Mouse (Mus musculus): ENCODE data around the gene Ehmt2. TPM values are rescaled to one million over a fixed set of nuclear protein-coding genes. Genes with fewer than 3 reads are reported as not detected.
"Not testable (repeated sequence)": the region's sequence is repeated elsewhere in the genome, so short reads cannot be mapped to it uniquely, and the experiment has no call there.

The Ehmt2 gene
- polyA plus RNA-seq, 1 experiment = 104 TPM

DNA sequence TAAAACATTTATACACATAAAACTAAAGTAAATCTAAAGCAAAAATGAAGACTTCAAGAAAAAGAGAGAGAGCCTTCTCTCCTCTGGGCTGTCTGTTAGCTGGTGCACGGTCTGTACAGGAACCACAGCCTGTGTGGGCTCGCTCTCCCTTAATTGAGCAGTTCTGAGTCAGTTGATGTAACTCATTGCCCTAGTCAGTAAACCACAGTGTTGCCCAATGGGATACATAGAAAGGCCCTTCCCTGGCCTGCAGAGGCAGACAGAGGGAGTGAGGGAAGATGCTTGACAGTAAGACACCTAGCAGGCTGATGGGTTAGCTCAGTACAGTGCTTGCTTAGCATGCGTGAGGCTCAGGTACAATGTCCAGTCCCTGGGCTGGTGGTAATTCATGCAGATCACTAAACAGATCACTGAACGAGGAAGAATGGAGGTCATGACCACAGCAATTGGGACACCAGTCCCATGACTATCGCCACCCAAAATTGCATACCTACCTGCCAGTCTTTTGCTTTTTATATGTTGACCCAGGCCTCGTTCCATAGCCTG lies 39.8 kb downstream of the Ehmt2 start:
- 42% methylated on average over 6 of the region's 6 CpGs for WGBS
- Histone ChIP-seq H3K27ac (ENCODE audit: control insufficient read depth, insufficient read depth, low read depth, low read length, poor library complexity) (peak overlapping the region; percentile 69; the same call in 1 of the 2 replicates), H3K4me3 (replicated peaks; ENCODE audit: control insufficient read depth, low read depth, low read length) (no peak overlapping the region), H3K4me1 (ENCODE audit: control insufficient read depth, insufficient read depth, low read length) (peaks cover 11% of the 10 kb centered on the region; the same call in 1 of the 2 replicates)
- no peak for TF ChIP-seq CTCF (IDR thresholded peaks at IDR 0.05; ENCODE audit: control insufficient read depth, insufficient read depth, low read length)
- TF ChIP-seq POLR2A (IDR thresholded peaks at IDR 0.05; ENCODE audit: borderline replicate concordance, control insufficient read depth, low read depth, low read length) = no peak

GRCm38 (mm10) chr17:34941344-34942041 lies 43.2 kb downstream of the Ehmt2 start:
- H3K4me3 ChIP-seq (replicated peaks; ENCODE audit: control insufficient read depth, low read depth, low read length) = no peak overlapping the region
- peaks cover 5% of the 10 kb centered on the region; the same call in 1 of the 2 replicates for H3K4me1 ChIP-seq (ENCODE audit: control insufficient read depth, insufficient read depth, low read length)
- WGBS = 56% methylated on average over 15 of the region's 15 CpGs
- TF ChIP-seq CTCF (IDR thresholded peaks at IDR 0.05; ENCODE audit: control insufficient read depth, insufficient read depth, low read length) (no peak), POLR2A (IDR thresholded peaks at IDR 0.05; ENCODE audit: borderline replicate concordance, control insufficient read depth, low read depth, low read length) (no peak)
- no peak overlapping the region for H3K27ac ChIP-seq (ENCODE audit: control insufficient read depth, insufficient read depth, low read depth, low read length, poor library complexity)

GRCm38 (mm10) chr17:34943128-34943815 lies 45.0 kb downstream of the Ehmt2 start:
- TF ChIP-seq CTCF (IDR thresholded peaks at IDR 0.05; ENCODE audit: control insufficient read depth, insufficient read depth, low read length) = no peak
- no peak for TF ChIP-seq POLR2A (IDR thresholded peaks at IDR 0.05; ENCODE audit: borderline replicate concordance, control insufficient read depth, low read depth, low read length)
- no peak overlapping the region for H3K27ac ChIP-seq (ENCODE audit: control insufficient read depth, insufficient read depth, low read depth, low read length, poor library complexity)
- peaks cover 2% of the 10 kb centered on the region; the same call in 1 of the 2 replicates for H3K4me1 ChIP-seq (ENCODE audit: control insufficient read depth, insufficient read depth, low read length)
- 84% methylated on average over 4 of the region's 4 CpGs for WGBS
- no peak overlapping the region for H3K4me3 ChIP-seq (replicated peaks; ENCODE audit: control insufficient read depth, low read depth, low read length)

- Histone ChIP-seq H3K27ac (ENCODE audit: control insufficient read depth, insufficient read depth, low read depth, low read length, poor library complexity) (no peak overlapping the region), H3K4me1 (ENCODE audit: control insufficient read depth, insufficient read depth, low read length) (no peaks in the 10 kb centered on the region; the same call in 1 of the 2 replicates), H3K4me3 (replicated peaks; ENCODE audit: control insufficient read depth, low read depth, low read length) (no peak overlapping the region)
- no peak for TF ChIP-seq CTCF (IDR thresholded peaks at IDR 0.05; ENCODE audit: control insufficient read depth, insufficient read depth, low read length)
- no peak for TF ChIP-seq POLR2A (IDR thresholded peaks at IDR 0.05; ENCODE audit: borderline replicate concordance, control insufficient read depth, low read depth, low read length)
Observed at GRCm38 (mm10) chr17:34944362-34944761, 46.1 kb downstream of the Ehmt2 start.

- Histone ChIP-seq H3K27ac (ENCODE audit: control insufficient read depth, insufficient read depth, low read depth, low read length, poor library complexity) (no peak overlapping the region), H3K4me3 (replicated peaks; ENCODE audit: control insufficient read depth, low read depth, low read length) (no peak overlapping the region), H3K4me1 (ENCODE audit: control insufficient read depth, insufficient read depth, low read length) (no peaks in the 10 kb centered on the region; the same call in 1 of the 2 replicates)
- TF ChIP-seq POLR2A (IDR thresholded peaks at IDR 0.05; ENCODE audit: borderline replicate concordance, control insufficient read depth, low read depth, low read length) = no peak
- no peak for TF ChIP-seq CTCF (IDR thresholded peaks at IDR 0.05; ENCODE audit: control insufficient read depth, insufficient read depth, low read length)
- WGBS = 86% methylated on average over 5 of the region's 5 CpGs
Observed at GRCm38 (mm10) chr17:34946486-34947140, 48.3 kb downstream of the Ehmt2 start.

DNA sequence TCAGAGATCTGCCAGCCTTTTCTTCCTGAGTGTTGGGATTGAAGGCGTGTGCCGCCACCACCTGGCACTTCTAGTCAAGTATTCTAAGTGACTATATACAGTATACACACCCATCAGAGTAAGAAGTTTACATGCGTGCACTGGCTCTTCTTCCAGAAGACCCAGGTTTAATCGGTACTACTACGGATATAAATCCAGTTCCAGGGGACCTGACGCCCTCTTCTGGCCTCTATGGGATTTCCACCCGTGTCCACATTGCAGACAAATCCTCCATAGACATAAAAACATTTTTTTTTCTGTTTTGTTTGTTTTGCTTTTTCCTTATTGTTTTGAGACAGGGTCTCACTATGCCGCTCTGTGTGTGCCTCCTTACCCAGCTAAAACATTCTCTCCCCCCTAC lies 49.3 kb downstream of the Ehmt2 start:
- Histone ChIP-seq H3K4me3 (replicated peaks; ENCODE audit: control insufficient read depth, low read depth, low read length) (no peak overlapping the region), H3K27ac (ENCODE audit: control insufficient read depth, insufficient read depth, low read depth, low read length, poor library complexity) (no peak overlapping the region), H3K4me1 (ENCODE audit: control insufficient read depth, insufficient read depth, low read length) (no peaks in the 10 kb centered on the region; the same call in 1 of the 2 replicates)
- WGBS = 28% methylated on average over 8 of the region's 8 CpGs
- TF ChIP-seq CTCF (IDR thresholded peaks at IDR 0.05; ENCODE audit: control insufficient read depth, insufficient read depth, low read length) (peak; percentile 27; the same call in 1 of the 2 replicates), POLR2A (IDR thresholded peaks at IDR 0.05; ENCODE audit: borderline replicate concordance, control insufficient read depth, low read depth, low read length) (no peak)

- 69% methylated on average over 9 of the region's 9 CpGs for WGBS
- H3K27ac ChIP-seq (ENCODE audit: control insufficient read depth, insufficient read depth, low read depth, low read length, poor library complexity); H3K4me1 ChIP-seq (ENCODE audit: control insufficient read depth, insufficient read depth, low read length); H3K4me3 ChIP-seq (replicated peaks; ENCODE audit: control insufficient read depth, low read depth, low read length): not testable (repeated sequence)
Observed at GRCm38 (mm10) chr17:34948721-34949552, 50.7 kb downstream of the Ehmt2 start.
